Mouse (Mus musculus) forebrain, postnatal 0 days (tissue): Measurements from ENCODE around the gene Myo5c. TPM values are rescaled to one million over a fixed set of nuclear protein-coding genes. Genes with fewer than 3 reads are reported as not detected.

Experiments used
- ATAC-seq: fragments of 200-750 bp; cut with Nextera tagmentation; 2 replicates; pipeline ENCODE4 v1.8.0; 2017; ENCODE audit warnings: mild to moderate bottlenecking, moderate library complexity
- DNase-seq: peaks from one replicate; pipeline ENCODE4 v3.0.0-alpha.2; 2015
- H3K27ac ChIP-seq: fragments of 300-500 bp; sonication (generic); 2 replicates; pipeline ENCODE4 v1.5.1; 2014; ENCODE audit warnings: low read depth, mild to moderate bottlenecking, antibody characterized with exemption, low read length, moderate library complexity, mixed read lengths
- H3K27me3 ChIP-seq: fragments of 300-500 bp; sonication (generic); 2 replicates; pipeline ENCODE4 v1.6.1; 2014; ENCODE audit warnings: mild to moderate bottlenecking, low read length, mixed read lengths; ENCODE audit not compliant: insufficient read depth
- H3K36me3 ChIP-seq: fragments of 300-500 bp; sonication (generic); 2 replicates; pipeline ENCODE4 v1.6.1; 2014; ENCODE audit warnings: mild to moderate bottlenecking, moderate library complexity; ENCODE audit not compliant: insufficient read depth
- H3K4me1 ChIP-seq: fragments of 300-500 bp; sonication (generic); 2 replicates; pipeline ENCODE4 v1.6.1; 2014; ENCODE audit warnings: antibody characterized with exemption; ENCODE audit not compliant: insufficient read depth
- H3K4me2 ChIP-seq: fragments of 300-500 bp; sonication (generic); 2 replicates; pipeline ENCODE4 v1.6.1; 2014; ENCODE audit warnings: low read depth, mild to moderate bottlenecking, moderate library complexity
- H3K4me3 ChIP-seq: fragments of 300-500 bp; sonication (generic); 2 replicates; pipeline ENCODE4 v1.5.1; 2014; ENCODE audit warnings: low read depth, low read length, mixed read lengths
- H3K9ac ChIP-seq: fragments of 300-500 bp; sonication (generic); 2 replicates; pipeline ENCODE4 v1.6.1; 2014; ENCODE audit warnings: mild to moderate bottlenecking
- H3K9me3 ChIP-seq: fragments of 300-500 bp; sonication (generic); 2 replicates; pipeline ENCODE4 v1.6.1; 2016; ENCODE audit warnings: low read length
- CTCF ChIP-seq: sonication (generic); IDR thresholded peaks from 2 replicates; pipeline ENCODE4 v1.5.1; 2016; ENCODE audit warnings: antibody characterized with exemption, control low read depth, low read depth
- WGBS: fragments of 180-500 bp; shearing (Covaris S2); extraction: QIAGEN DNeasy Blood & Tissue Kit; methylation state at CpG from one replicate; pipeline ENCODE4 v1.1.7; 2014; 5-methylcytosine and 5-hydroxymethylcytosine counted together
- polyA plus RNA-seq: library from polyadenylated mRNA; unstranded; fragments of >200 nt; fragmentation: Nextera tagmentation; extraction: Ambion mirVana; gene quantifications from 2 replicates; pipeline ENCODE4 v1.2.1, GENCODE M21; 2015
- total RNA-seq: library from RNA; depleted of rRNA; stranded (reverse); fragments of >200 nt; gene quantifications from 2 replicates; pipeline ENCODE4 v1.2.3, GENCODE M21; 2014

The Myo5c gene
- total and polyA plus RNA-seq, 2 experiments from 2014 or later: 0.10 to 0.16 TPM

GRCm38 (mm10) chr9:75319365-75319764 is 87.5 kb downstream of the Myo5c start:
- Histone ChIP-seq H3K27me3 (no peaks in the 10 kb centered on the region), H3K36me3 (peaks cover 4% of the 10 kb centered on the region; the same call in 1 of the 2 replicates), H3K4me2 (no peak overlapping the region), H3K9ac (no peak overlapping the region), H3K9me3 (no peaks in the 10 kb centered on the region), H3K4me3 (no peak overlapping the region), H3K4me1 (peaks cover 12% of the 10 kb centered on the region), H3K27ac (no peak overlapping the region)
- DNase-seq (peak; percentile 8), ATAC-seq (no peak; the same call in 1 of the 2 replicates)
- peak; percentile 31; the same call in 1 of the 2 replicates for TF ChIP-seq CTCF
- 82% methylated on average over 3 of the region's 3 CpGs for WGBS

GRCm38 (mm10) chr9:75322099-75322885 is 90.5 kb downstream of the Myo5c start:
- Histone ChIP-seq H3K4me3 (no peak overlapping the region), H3K4me2 (no peak overlapping the region), H3K36me3 (peaks cover 7% of the 10 kb centered on the region; the same call in 1 of the 2 replicates), H3K9me3 (no peaks in the 10 kb centered on the region), H3K4me1 (no peaks in the 10 kb centered on the region), H3K27ac (no peak overlapping the region), H3K9ac (no peak overlapping the region), H3K27me3 (no peaks in the 10 kb centered on the region)
- no peak for DNase-seq
- TF ChIP-seq CTCF: no peak
- ATAC-seq: no peak
- WGBS: 79% methylated on average over 13 of the region's 13 CpGs

DNA sequence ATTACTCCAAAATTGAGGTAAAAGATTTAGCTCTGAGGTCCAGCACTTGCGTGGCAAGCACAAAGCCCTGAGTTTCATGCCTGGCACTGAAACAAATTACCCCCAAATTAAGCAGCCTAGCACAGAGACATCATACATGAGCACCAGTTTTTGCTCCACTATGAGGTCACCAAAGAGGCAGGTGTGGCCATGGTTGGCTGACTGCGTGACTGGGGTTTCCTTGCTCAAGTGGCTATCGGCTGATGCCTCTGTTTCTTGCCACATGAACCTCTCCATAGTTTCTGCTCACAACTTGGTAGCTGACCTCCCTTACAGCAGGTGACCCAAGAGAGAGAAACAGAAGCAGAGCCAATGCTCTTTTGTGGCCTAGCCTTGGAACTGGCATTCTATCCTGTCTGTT is 96.2 kb downstream of the Myo5c start:
- DNase-seq: no peak
- WGBS: 95% methylated on average over 3 of the region's 3 CpGs
- no peak for ATAC-seq

DNA sequence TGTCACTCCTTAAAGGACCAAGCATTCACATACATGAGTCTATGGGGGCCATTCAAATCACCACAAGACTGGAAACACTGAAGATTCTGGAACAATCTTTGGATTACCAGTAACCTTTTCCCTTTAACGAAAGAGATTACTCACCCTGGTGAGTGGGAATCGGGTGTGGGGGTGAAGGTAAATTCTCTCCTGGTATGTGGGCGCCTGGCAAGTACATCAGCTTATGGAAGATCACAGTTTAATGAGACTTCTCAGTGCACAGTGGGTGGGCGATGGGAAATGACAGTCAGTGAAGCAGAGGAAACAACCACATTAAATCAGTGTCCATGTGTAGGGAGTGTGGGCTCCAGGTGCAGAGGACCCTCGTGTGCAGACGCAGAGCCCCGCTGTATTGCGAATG is 99.0 kb downstream of the Myo5c start:
- TF ChIP-seq CTCF: no peak
- no peak overlapping the region for H3K4me3 ChIP-seq
- DNase-seq (no peak), ATAC-seq (no peak)
- H3K4me1 ChIP-seq: no peaks in the 10 kb centered on the region
- no peaks in the 10 kb centered on the region for H3K9me3 ChIP-seq
- 87% methylated on average over 8 of the region's 8 CpGs for WGBS
- H3K27me3 ChIP-seq: no peaks in the 10 kb centered on the region
- H3K4me2 ChIP-seq: no peak overlapping the region
- no peak overlapping the region for H3K27ac ChIP-seq
- peaks cover 46% of the 10 kb centered on the region for H3K36me3 ChIP-seq
- H3K9ac ChIP-seq: no peak overlapping the region

More for the DNA sequence above, 96.2 kb downstream of the Myo5c start:
- no peak overlapping the region for H3K4me2 ChIP-seq
- H3K4me3 ChIP-seq: no peak overlapping the region
- H3K36me3 ChIP-seq: peaks cover 29% of the 10 kb centered on the region
- H3K27me3 ChIP-seq: no peaks in the 10 kb centered on the region
- no peak overlapping the region for H3K9ac ChIP-seq
- no peak for TF ChIP-seq CTCF
- no peaks in the 10 kb centered on the region for H3K9me3 ChIP-seq
- no peak overlapping the region for H3K27ac ChIP-seq
- H3K4me1 ChIP-seq: no peaks in the 10 kb centered on the region

- H3K27me3 ChIP-seq: no peaks in the 10 kb centered on the region
- no peak overlapping the region for H3K9ac ChIP-seq
- no peak for ATAC-seq
- H3K9me3 ChIP-seq: no peaks in the 10 kb centered on the region
- H3K4me2 ChIP-seq: no peak overlapping the region
- no peak overlapping the region for H3K27ac ChIP-seq
- H3K4me1 ChIP-seq: no peaks in the 10 kb centered on the region
- DNase-seq: no peak
- no peak overlapping the region for H3K4me3 ChIP-seq
- no peak for TF ChIP-seq CTCF
- H3K36me3 ChIP-seq: peaks cover 69% of the 10 kb centered on the region
- WGBS: 92% methylated on average over 4 of the region's 4 CpGs
Measured at GRCm38 (mm10) chr9:75334440-75334839, 102.6 kb downstream of the Myo5c start.

GRCm38 (mm10) chr9:75338016-75338415 is 106.2 kb downstream of the Myo5c start:
- Histone ChIP-seq H3K9me3 (no peaks in the 10 kb centered on the region), H3K9ac (no peak overlapping the region), H3K4me2 (no peak overlapping the region), H3K4me3 (no peak overlapping the region), H3K4me1 (no peaks in the 10 kb centered on the region), H3K36me3 (peaks cover 73% of the 10 kb centered on the region), H3K27ac (no peak overlapping the region), H3K27me3 (no peaks in the 10 kb centered on the region)
- no peak for DNase-seq
- TF ChIP-seq CTCF: no peak
- ATAC-seq: no peak
- 88% methylated on average over 6 of the region's 6 CpGs for WGBS

GRCm38 (mm10) chr9:75342433-75342832 is 110.6 kb downstream of the Myo5c start:
- Histone ChIP-seq H3K9ac (no peak overlapping the region), H3K27ac (no peak overlapping the region), H3K36me3 (peaks cover 72% of the 10 kb centered on the region), H3K4me3 (no peak overlapping the region), H3K4me1 (no peaks in the 10 kb centered on the region), H3K27me3 (no peaks in the 10 kb centered on the region), H3K9me3 (no peaks in the 10 kb centered on the region), H3K4me2 (no peak overlapping the region)
- TF ChIP-seq CTCF: no peak
- DNase-seq: no peak
- no peak for ATAC-seq
- WGBS: 85% methylated on average over 4 of the region's 4 CpGs
